Mouse (Mus musculus) left cerebral cortex, adult 2 months (tissue): ENCODE measurements around the gene Nfix. TPM values are rescaled to one million over a fixed set of nuclear protein-coding genes. Genes with fewer than 3 reads are reported as not detected.

Source experiments
- DNase-seq, 2 experiments: peaks; one replicate each; pipeline ENCODE4 v3.0.0; 2021 to 2022; ENCODE audit warnings: low spot score in 2 of 2, mixed read lengths in 1 of 2; ENCODE audit errors: extremely low spot score in 1 of 2
- H3K27ac ChIP-seq: fragments of 200-600 bp; 2 replicates; pipeline ENCODE4 v1.8.1; 2022
- H3K4me3 ChIP-seq: fragments of 200-600 bp; 2 replicates; pipeline ENCODE4 v1.8.1; 2022
- CTCF ChIP-seq: fragments of 200-600 bp; IDR thresholded peaks from 2 replicates; pipeline ENCODE4 v1.8.1; 2022; ENCODE audit warnings: antibody characterized with exemption, mild to moderate bottlenecking, moderate library complexity
- intact Hi-C: fragments of 180-260 bp; cut with DNase I; formaldehyde crosslinking; loops from one replicate; pipeline ENCODE4 v1.15.1; 2025
- total RNA-seq, 2 experiments: library from RNA; stranded (reverse); gene quantifications; 2 replicates each; pipeline ENCODE4 v1.2.3; 2021

Gene Nfix
- total RNA-seq, 2 experiments from 2014 or later: 347 to 350 TPM

DNA sequence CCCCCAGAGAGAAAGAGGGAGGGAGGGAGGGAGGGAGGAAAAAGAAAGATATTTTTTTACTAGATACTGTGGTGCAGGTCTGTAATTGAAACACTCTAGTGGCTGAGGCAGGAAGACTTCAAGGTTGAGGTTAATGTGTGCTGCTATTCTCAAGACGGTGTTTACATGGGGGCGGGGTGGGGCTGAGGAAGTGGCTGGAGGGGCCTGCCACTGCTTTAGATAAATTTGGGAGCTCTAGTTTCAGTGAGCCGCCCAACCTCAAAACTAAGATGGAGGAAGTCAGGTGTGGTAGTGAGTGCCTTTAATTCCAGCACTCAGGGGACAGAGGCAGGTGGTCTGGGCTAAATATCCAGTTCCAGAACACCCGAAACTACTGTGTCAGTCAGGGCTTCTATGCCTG, 25.5 kb upstream of the Nfix start:
- TF ChIP-seq CTCF: no peak
- DNase-seq: no peak
- Histone ChIP-seq H3K27ac (no peak overlapping the region), H3K4me3 (no peak overlapping the region)
- intact Hi-C loops: no loop called here

DNA sequence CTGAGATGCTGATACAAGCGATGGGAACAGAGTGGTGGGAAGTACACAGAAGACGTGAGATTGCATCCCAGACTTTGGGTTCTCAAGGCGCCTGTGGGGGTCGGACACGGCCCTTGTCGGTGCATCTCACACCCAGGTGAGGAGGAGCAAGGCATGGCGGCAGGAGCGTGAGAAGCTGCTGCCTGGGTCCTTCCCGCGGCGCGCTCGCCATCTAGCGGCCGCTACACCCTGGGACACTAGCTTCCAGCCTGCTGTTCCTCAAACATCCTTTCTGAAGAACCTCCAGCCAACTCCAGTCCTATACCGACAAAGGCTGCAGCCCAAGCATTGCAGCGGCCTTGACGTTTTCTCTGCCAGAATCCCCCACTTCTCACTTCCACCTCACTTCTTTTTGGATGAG, 23.5 kb upstream of the Nfix start:
- peak overlapping the region; percentile 31; the same call in 1 of the 2 replicates for H3K4me3 ChIP-seq
- H3K27ac ChIP-seq: no peak overlapping the region
- DNase-seq: peak; percentile 62 to 63
- TF ChIP-seq CTCF: peak; percentile 75
- intact Hi-C loops: no loop called here

DNA sequence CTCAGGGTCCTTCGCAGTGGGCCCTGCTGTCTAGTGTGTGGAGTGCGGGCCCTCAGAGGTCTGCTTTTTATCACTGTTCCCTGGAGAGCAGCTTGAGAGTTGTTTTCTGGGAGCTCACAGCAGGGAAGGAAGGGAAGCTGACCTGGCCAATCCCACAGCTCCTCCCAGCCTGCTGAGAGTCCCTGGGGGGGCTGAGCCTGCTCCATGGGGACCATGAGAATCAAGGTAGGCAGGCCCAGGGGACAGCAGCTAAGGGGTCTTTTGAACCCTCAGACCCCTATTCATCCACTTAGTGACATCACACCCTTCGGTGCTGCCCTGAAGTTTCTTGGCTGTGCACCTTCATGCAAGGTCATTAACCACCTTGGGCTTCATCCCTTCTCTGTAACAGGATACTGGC, 22.6 kb upstream of the Nfix start, which contains the start of gene Dand5:
TSS of gene Dand5 (minus strand) at position 101 of the 400 bp plus-strand sequence.
- intact Hi-C loops: no loop called here
- H3K4me3 ChIP-seq: peak within 1 kb of the TSS; percentile 31; the same call in 1 of the 2 replicates
- TF ChIP-seq CTCF: no peak
- no peak within 1 kb of the TSS for H3K27ac ChIP-seq
- DNase-seq: no peak

DNA sequence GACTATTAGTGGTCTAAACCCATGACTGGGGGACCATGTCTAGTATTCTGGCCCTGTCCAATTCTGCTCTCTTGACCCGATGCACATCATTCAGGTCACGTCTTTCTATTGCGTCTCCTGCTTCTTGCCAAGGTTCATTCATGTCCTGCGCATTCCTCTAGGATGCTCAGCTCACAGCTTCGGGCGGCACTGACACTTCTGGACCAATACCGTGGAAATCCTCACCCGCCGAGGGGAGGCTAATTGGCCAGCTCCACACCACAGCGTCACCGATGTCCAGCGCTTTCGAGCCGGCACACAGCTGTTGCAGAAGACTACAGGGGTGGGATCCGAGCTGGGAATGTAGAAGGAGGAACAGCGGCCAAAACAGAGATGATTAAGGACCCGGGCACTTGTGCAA, 16.0 kb upstream of the Nfix start:
- intact Hi-C loops: no loop called here
- no peak overlapping the region for H3K4me3 ChIP-seq
- H3K27ac ChIP-seq: no peak overlapping the region
- DNase-seq: no peak
- TF ChIP-seq CTCF: no peak

DNA sequence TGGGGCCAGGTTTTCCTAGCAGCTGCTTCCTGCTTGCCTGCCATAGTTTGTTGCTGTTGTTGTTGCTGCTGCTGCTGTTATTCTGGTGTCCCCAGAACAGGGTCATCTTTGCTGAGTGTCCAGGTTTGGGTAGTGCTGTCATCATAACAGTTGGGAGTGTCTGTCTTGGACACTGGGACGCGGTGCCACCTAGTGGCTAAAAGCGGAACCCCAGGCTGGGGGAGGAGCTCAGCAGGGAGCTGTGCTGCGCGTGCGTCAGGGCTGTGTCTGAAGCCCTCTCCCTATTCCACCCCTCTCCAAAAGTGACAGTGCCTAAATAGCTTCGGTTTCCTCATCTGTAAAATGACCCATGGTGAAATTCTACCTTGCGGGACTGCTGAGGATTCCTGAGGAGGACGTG, 15.4 kb upstream of the Nfix start:
- Histone ChIP-seq H3K27ac (peak overlapping the region; percentile 48; the same call in 1 of the 2 replicates), H3K4me3 (no peak overlapping the region)
- peak; percentile 91 to 99 for DNase-seq
- intact Hi-C loops: no loop called here
- peak; percentile 99 for TF ChIP-seq CTCF

DNA sequence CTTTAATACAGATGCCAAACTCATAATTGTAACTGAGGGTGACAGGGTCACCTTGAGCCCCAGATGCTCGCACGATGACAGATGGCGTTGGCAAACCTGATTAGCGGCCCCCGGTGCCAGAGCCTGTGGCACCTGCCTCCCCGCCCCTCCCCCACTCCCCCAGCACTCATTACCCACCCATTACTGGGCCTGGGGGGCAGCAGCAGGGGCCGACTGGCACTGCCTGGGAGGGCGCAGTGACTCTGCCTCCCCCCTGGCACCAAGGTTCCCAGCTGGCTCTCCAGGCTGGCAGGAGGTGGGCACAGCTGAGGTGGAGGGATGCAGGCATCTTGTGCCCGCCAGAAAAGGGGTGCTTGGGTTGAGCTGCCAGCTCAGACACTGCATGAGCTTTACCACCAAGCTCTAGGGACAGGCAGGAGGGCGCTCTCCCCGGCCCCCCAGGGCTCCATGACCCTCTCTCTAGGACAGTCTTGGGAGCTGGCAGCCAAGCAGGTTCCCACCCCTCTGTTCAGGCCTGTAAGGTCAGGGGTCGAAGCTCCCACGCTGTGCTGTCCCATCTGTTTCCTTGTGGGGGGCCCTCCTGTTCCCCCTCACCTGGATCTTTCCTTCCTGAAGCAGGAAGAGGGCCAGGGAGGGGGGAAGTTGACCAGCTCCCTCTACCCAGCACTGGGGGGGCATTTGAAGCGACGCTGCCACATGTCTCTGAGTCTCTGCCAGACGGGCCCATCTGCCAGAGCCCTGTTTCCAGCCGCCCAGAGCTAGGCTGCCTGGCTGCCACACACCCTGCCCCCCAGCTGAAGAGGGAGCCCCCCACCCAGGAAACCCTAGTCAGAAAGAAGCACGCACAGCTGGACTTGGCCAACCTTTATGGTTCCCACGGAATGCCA, 14.7 kb upstream of the Nfix start:
- DNase-seq: no peak
- no peak overlapping the region for H3K4me3 ChIP-seq
- intact Hi-C loops: no loop called here
- no peak for TF ChIP-seq CTCF
- H3K27ac ChIP-seq: peak overlapping the region; percentile 48

DNA sequence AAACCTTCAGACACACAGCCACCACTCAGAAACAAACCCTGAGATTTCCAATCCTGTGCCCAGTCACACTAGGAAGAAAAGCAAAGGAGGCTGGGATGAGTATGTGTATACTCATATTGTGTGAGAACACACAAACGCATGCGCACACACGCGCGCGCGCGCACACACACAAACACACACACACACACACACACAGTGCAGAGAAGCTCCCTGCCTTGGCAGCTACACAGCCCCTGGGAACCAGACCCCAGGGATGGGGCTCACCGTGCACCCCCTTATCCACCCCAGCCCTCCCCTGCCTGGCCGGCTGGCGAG, 14.1 kb upstream of the Nfix start:
- DNase-seq: no peak
- Histone ChIP-seq H3K27ac (peak overlapping the region; percentile 48), H3K4me3 (no peak overlapping the region)
- intact Hi-C loops: no loop called here
- TF ChIP-seq CTCF: no peak

DNA sequence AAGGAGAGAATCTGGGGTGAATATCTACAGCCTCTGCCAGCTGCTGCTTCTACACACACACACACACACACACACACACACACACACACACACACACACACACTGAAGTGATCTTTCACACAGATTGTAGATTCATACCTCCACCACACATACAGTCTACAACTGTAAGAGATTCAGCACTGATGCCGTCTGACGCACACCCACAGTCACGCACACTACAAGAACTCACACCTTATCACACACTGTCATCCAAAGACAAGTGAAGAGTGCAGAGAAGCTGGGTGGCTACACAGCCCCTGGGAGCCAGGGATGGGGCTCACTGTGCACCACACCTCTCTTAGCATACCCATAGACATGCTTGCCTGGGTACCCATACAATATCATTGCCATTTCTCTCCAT, 13.7 kb upstream of the Nfix start:
- Histone ChIP-seq H3K4me3 (no peak overlapping the region), H3K27ac (no peak overlapping the region)
- intact Hi-C loops: loop anchor here (1.0 to 2.0 kb wide), 4 partner anchors 105 to 222 kb away; no protein-coding TSS in a partner anchor
- no peak for TF ChIP-seq CTCF
- DNase-seq: no peak

DNA sequence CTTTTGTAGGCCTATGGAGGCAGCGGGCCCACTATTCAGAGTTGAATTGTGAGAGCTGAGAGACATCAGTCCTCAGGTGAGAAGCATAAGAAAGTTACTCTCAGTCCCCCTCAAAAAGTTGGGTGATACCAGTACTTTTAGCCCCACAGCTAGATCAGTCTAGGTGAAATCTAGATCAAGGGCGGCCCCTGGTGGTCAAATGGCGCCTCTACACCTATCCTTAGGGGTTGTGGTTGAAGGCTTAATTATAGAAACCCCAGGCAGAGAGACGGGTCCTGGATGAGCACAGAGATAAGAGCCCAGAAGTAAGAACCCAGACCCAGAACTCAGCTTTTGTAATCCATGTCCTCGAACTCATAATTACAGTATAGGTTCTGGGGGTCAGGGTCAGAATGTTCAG, 12.9 kb upstream of the Nfix start:
- peak; percentile 86 for TF ChIP-seq CTCF
- Histone ChIP-seq H3K4me3 (no peak overlapping the region), H3K27ac (no peak overlapping the region)
- intact Hi-C loops: loop anchor here (1.0 to 2.0 kb wide), 4 partner anchors 104 to 221 kb away; no protein-coding TSS in a partner anchor
- peak; percentile 80 to 84 for DNase-seq

DNA sequence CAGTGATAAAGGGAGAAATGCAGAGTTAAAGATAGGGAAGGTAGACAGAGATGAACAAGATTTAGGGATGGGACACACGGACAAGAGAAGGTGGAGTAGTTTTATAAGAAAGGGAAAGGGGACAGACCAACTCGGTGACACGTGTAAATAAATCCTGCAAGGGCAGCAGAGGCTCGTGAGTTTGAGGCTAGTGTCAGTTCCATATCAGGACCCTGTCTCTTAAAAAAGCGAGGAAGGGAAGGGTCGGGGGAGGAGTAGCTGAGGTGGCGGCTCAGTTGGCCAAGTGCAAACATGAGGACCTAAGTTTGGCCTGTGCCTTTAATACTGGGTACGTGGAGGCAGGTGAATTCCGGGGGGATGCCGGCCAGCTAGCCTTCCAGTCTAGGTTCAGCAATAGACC, 11.2 kb upstream of the Nfix start:
- intact Hi-C loops: loop anchor here (2.0 kb wide), 1 partner anchor 73 kb away; no protein-coding TSS in a partner anchor
- Histone ChIP-seq H3K4me3 (peak overlapping the region; percentile 37), H3K27ac (peak overlapping the region; percentile 42)
- no peak for DNase-seq
- no peak for TF ChIP-seq CTCF

DNA sequence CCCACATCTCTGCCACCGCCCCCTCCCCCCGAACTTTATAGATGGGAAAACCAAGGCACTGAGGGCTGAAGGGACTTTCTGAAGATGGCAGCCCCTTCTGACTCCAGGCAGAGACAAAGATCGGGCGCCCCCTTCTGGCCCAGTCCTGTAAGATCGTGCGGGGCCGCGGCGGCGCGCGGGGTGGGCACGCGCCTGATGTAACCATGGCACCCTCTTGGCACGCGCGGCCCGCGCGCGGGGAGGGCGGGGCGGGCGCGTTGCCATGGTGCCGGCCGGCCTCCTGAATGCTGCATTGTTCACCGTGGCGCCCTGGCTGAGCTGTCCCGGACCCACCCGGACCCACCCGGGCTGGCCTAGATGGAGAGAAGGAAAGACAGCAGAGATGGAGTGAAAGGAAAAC, 10.8 kb upstream of the Nfix start:
- intact Hi-C loops: loop anchor here (2.0 kb wide), 1 partner anchor 72 kb away; no protein-coding TSS in a partner anchor
- TF ChIP-seq CTCF: peak; percentile 82
- peak overlapping the region; percentile 37 for H3K4me3 ChIP-seq
- peak; percentile 95 to 99 for DNase-seq
- H3K27ac ChIP-seq: peak overlapping the region; percentile 42

DNA sequence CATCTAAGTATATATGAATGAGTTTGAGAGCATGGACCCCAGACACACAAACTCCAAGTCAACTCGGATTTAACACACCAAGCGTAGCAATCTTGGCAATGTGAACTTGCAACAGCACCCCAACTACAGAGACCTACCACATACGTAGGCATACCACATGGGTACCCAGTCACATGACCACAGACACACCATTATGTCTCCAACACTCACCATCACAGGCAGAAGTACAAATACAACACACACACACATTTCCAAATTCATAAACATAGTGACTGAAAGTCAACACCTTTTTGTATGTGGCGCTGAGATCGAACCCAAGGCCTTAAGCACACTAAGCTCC, 9.8 kb upstream of the Nfix start:
- intact Hi-C loops: loop anchor here (2.0 kb wide), 1 partner anchor 71 kb away; no protein-coding TSS in a partner anchor
- no peak for TF ChIP-seq CTCF
- H3K27ac ChIP-seq: no peak overlapping the region

More for the DNA sequence above, 9.8 kb upstream of the Nfix start:
- no peak for DNase-seq
- no peak overlapping the region for H3K4me3 ChIP-seq
